Mouse (Mus musculus): Measurements from ENCODE around the gene Tmprss2. TPM values are rescaled to one million over a fixed set of nuclear protein-coding genes. Genes with fewer than 3 reads are reported as not detected.

Tmprss2 gene
- polyA plus RNA-seq, 2 experiments: 1.8 to 1.9 TPM

GRCm38 (mm10) chr16:97618285-97618684 is 7.3 kb upstream of the Tmprss2 start:
- WGBS: 73% methylated on average over 2 of the region's 2 CpGs
- Histone ChIP-seq H3K4me3 (replicated peaks; ENCODE audit: low read length) (no peak overlapping the region), H3K9me3 (ENCODE audit: control insufficient read depth, low read length) (no peaks in the 10 kb centered on the region)

GRCm38 (mm10) chr16:97612009-97612408 is 1.0 kb upstream of the Tmprss2 start:
- no peak for DNase-seq (ENCODE audit: low spot score)
- no peak overlapping the region for H3K9ac ChIP-seq (ENCODE audit: low read depth, low read length, severe bottlenecking)

More at GRCm38 (mm10) chr16:97618285-97618684, 7.3 kb upstream of the Tmprss2 start:
- Histone ChIP-seq H3K27ac (replicated peaks; ENCODE audit: low read depth, low read length) (no peak overlapping the region), H3K36me3 (ENCODE audit: control insufficient read depth, insufficient read depth, low read length) (no peaks in the 10 kb centered on the region), H3K27me3 (ENCODE audit: control insufficient read depth, insufficient read depth, low read length) (no peaks in the 10 kb centered on the region), H3K4me1 (ENCODE audit: control insufficient read depth, insufficient read depth, low read length) (no peaks in the 10 kb centered on the region), H3K4me2 (replicated peaks; ENCODE audit: low read depth, low read length, severe bottlenecking) (no peak overlapping the region), H3K9ac (ENCODE audit: low read depth, low read length, severe bottlenecking) (no peak overlapping the region)
- DNase-seq (ENCODE audit: low spot score): no peak
- no peak for TF ChIP-seq POLR2A (IDR thresholded peaks at IDR 0.05; ENCODE audit: borderline replicate concordance, extremely low read depth, insufficient read depth, insufficient read length)
- no peak for ATAC-seq (ENCODE audit: low FRiP score, low read depth)

DNA sequence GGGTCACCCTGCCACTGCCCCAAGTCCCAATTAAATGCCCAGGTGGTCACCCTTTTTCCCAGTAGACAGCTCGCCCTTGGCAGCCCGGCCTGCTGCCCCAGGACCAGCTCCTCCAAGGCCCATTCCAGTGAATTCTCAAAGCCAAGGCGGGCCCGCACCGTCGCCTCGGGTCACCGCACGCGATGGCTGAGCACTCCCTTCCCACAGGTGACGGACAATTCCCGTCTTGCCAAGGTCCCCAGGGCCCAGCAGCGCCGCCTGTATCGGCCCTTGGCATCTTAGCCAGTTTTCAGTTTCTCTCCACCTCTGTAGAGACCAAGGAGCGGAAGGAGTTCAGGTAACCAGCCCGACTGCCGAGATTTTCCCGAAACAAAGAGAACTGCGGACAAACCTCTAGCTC is 749 bp downstream of the Tmprss2 start:
- TF ChIP-seq POLR2A (IDR thresholded peaks at IDR 0.05; ENCODE audit: borderline replicate concordance, extremely low read depth, insufficient read depth, insufficient read length): no peak
- DNase-seq (ENCODE audit: low spot score) (no peak), ATAC-seq (ENCODE audit: low FRiP score, low read depth) (no peak)
- Histone ChIP-seq H3K4me2 (replicated peaks; ENCODE audit: low read depth, low read length, severe bottlenecking) (peak overlapping the region; percentile 56), H3K9ac (ENCODE audit: low read depth, low read length, severe bottlenecking) (peak overlapping the region; percentile 6; the same call in 1 of the 2 replicates), H3K36me3 (ENCODE audit: control insufficient read depth, insufficient read depth, low read length) (no peaks in the 10 kb centered on the region), H3K27ac (replicated peaks; ENCODE audit: low read depth, low read length) (no peak overlapping the region), H3K9me3 (ENCODE audit: control insufficient read depth, low read length) (no peaks in the 10 kb centered on the region), H3K4me3 (replicated peaks; ENCODE audit: low read length) (peak overlapping the region; percentile 36), H3K27me3 (ENCODE audit: control insufficient read depth, insufficient read depth, low read length) (peaks cover 32% of the 10 kb centered on the region), H3K4me1 (ENCODE audit: control insufficient read depth, insufficient read depth, low read length) (peaks cover 6% of the 10 kb centered on the region; the same call in 1 of the 2 replicates)
- WGBS: 3% methylated on average over 20 of the region's 20 CpGs

More at GRCm38 (mm10) chr16:97612009-97612408, 1.0 kb upstream of the Tmprss2 start:
- TF ChIP-seq POLR2A (IDR thresholded peaks at IDR 0.05; ENCODE audit: borderline replicate concordance, extremely low read depth, insufficient read depth, insufficient read length): no peak
- Histone ChIP-seq H3K4me2 (replicated peaks; ENCODE audit: low read depth, low read length, severe bottlenecking) (no peak overlapping the region), H3K27me3 (ENCODE audit: control insufficient read depth, insufficient read depth, low read length) (peaks cover 32% of the 10 kb centered on the region), H3K9me3 (ENCODE audit: control insufficient read depth, low read length) (no peaks in the 10 kb centered on the region), H3K4me3 (replicated peaks; ENCODE audit: low read length) (no peak overlapping the region), H3K4me1 (ENCODE audit: control insufficient read depth, insufficient read depth, low read length) (peaks cover 6% of the 10 kb centered on the region; the same call in 1 of the 2 replicates), H3K27ac (replicated peaks; ENCODE audit: low read depth, low read length) (no peak overlapping the region), H3K36me3 (ENCODE audit: control insufficient read depth, insufficient read depth, low read length) (no peaks in the 10 kb centered on the region)
- ATAC-seq (ENCODE audit: low FRiP score, low read depth): no peak
- WGBS: 62% methylated on average over 4 of the region's 4 CpGs

GRCm38 (mm10) chr16:97609676-97610075 is 1.3 kb downstream of the Tmprss2 start:
- Histone ChIP-seq H3K9ac (ENCODE audit: low read depth, low read length, severe bottlenecking) (no peak overlapping the region), H3K4me2 (replicated peaks; ENCODE audit: low read depth, low read length, severe bottlenecking) (no peak overlapping the region), H3K4me3 (replicated peaks; ENCODE audit: low read length) (no peak overlapping the region), H3K27me3 (ENCODE audit: control insufficient read depth, insufficient read depth, low read length) (peaks cover 32% of the 10 kb centered on the region), H3K9me3 (ENCODE audit: control insufficient read depth, low read length) (no peaks in the 10 kb centered on the region), H3K36me3 (ENCODE audit: control insufficient read depth, insufficient read depth, low read length) (no peaks in the 10 kb centered on the region), H3K27ac (replicated peaks; ENCODE audit: low read depth, low read length) (no peak overlapping the region), H3K4me1 (ENCODE audit: control insufficient read depth, insufficient read depth, low read length) (peaks cover 6% of the 10 kb centered on the region; the same call in 1 of the 2 replicates)
- DNase-seq (ENCODE audit: low spot score) (no peak), ATAC-seq (ENCODE audit: low FRiP score, low read depth) (no peak)
- 74% methylated on average over 2 of the region's 2 CpGs for WGBS
- no peak for TF ChIP-seq POLR2A (IDR thresholded peaks at IDR 0.05; ENCODE audit: borderline replicate concordance, extremely low read depth, insufficient read depth, insufficient read length)

DNA sequence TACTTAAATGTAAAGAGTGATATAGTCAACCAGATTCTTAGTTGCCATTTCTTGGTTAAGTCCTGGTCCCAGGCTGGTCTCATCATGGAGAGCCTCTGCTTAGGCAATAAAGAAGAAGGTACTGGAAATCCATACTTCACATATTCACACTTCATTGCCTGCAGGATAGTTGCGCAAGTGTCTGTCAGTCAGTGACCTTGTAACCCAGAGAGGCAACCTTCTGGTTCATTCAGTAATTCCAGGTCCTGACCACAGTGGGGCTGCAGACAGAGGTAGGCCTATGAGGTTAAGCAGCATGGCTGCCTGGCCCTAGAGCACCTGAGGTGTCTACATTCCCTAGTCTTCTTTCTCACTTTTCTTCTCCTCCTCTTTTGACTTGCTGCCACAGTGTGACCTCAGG is 3.0 kb downstream of the Tmprss2 start:
- TF ChIP-seq POLR2A (IDR thresholded peaks at IDR 0.05; ENCODE audit: borderline replicate concordance, extremely low read depth, insufficient read depth, insufficient read length): no peak
- no peak overlapping the region for H3K4me2 ChIP-seq (replicated peaks; ENCODE audit: low read depth, low read length, severe bottlenecking)
- H3K27me3 ChIP-seq (ENCODE audit: control insufficient read depth, insufficient read depth, low read length): peaks cover 32% of the 10 kb centered on the region
- WGBS: 82% methylated on average over 1 of the region's 1 CpGs
- no peak for DNase-seq (ENCODE audit: low spot score)
- H3K9me3 ChIP-seq (ENCODE audit: control insufficient read depth, low read length): no peaks in the 10 kb centered on the region
- peaks cover 6% of the 10 kb centered on the region; the same call in 1 of the 2 replicates for H3K4me1 ChIP-seq (ENCODE audit: control insufficient read depth, insufficient read depth, low read length)
- no peaks in the 10 kb centered on the region for H3K36me3 ChIP-seq (ENCODE audit: control insufficient read depth, insufficient read depth, low read length)
- H3K4me3 ChIP-seq (replicated peaks; ENCODE audit: low read length): no peak overlapping the region
- no peak overlapping the region for H3K27ac ChIP-seq (replicated peaks; ENCODE audit: low read depth, low read length)
- ATAC-seq (ENCODE audit: low FRiP score, low read depth): no peak
- no peak overlapping the region for H3K9ac ChIP-seq (ENCODE audit: low read depth, low read length, severe bottlenecking)

Measured in limb, embryonic 14.5 days (tissue).